Mouse (Mus musculus) brain, embryonic 14.5 days (tissue): ENCODE data around the gene Lrtm1.

Experiments used
- CTCF ChIP-seq: fragments of 200-500 bp; IDR thresholded peaks from 2 replicates; pipeline ENCODE4 v1.5.1; 2012; ENCODE audit warnings: inconsistent platforms, mild to moderate bottlenecking, moderate library complexity, borderline replicate concordance; ENCODE audit not compliant: insufficient read depth, insufficient read length; ENCODE audit errors: extremely low read depth
- POLR2A ChIP-seq: fragments of 200-500 bp; IDR thresholded peaks from 2 replicates; pipeline ENCODE4 v1.6.1; 2012; ENCODE audit warnings: mild to moderate bottlenecking, inconsistent platforms, borderline replicate concordance; ENCODE audit not compliant: poor library complexity, insufficient read depth, insufficient read length, severe bottlenecking; ENCODE audit errors: extremely low read depth

DNA sequence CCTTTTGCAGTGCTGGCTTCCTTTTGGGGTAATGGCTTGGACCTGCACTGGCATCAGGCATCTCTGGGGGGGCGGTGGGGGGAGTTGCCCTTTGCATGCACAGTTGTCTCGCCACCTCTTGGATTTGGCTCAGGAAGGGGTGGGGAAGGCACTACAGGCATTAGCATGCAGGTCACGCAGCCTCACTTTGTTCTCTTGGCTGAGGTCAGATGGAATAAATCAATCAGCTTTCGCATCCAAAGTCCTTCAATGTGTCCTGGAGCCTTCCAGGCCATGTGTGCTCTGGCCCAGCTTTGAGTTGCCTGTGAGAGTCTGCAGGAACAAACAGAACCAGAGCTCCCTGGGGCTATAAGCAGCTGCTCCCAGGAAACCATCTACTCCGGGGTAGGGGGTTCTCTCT lies 2.1 kb upstream of the Lrtm1 start:
- TF ChIP-seq CTCF (no peak), POLR2A (no peak)
